Mouse (Mus musculus): ENCODE data around the gene Park7. TPM values are rescaled to one million over a fixed set of nuclear protein-coding genes. Genes with fewer than 3 reads are reported as not detected.

Park7 gene
- polyA plus RNA-seq (2015; fragmentation: Nextera tagmentation; extraction: Ambion mirVana) = 349 and 381 TPM in 2 replicates

GRCm38 (mm10) chr4:150914290-150914733 is at the start of gene Park7, which contains the start of gene Tnfrsf9:
Park7 (minus strand) TSS chr4:150914437.
Tnfrsf9 (plus strand) TSS chr4:150914562.
- under 1% methylated on average over 48 of the region's 48 CpGs for WGBS
- H3K4me1 ChIP-seq = peaks cover 18% of the 10 kb centered on the region
- no peaks in the 10 kb centered on the region for H3K36me3 ChIP-seq
- H3K4me3 ChIP-seq = peak within 1 kb of the TSS; percentile 64
- ATAC-seq (ENCODE audit: insufficient number of reproducible peaks, low FRiP score, low TSS enrichment, low read depth) = peak; percentile 91
- H3K27me3 ChIP-seq = no peaks in the 10 kb centered on the region
- H3K9me3 ChIP-seq = no peaks in the 10 kb centered on the region
- H3K4me2 ChIP-seq = peak within 1 kb of the TSS; percentile 58
- peak within 1 kb of the TSS; percentile 87 for H3K9ac ChIP-seq
- peak within 1 kb of the TSS; percentile 92 for H3K27ac ChIP-seq

GRCm38 (mm10) chr4:150963711-150964110 is 49.5 kb upstream of the Park7 start:
- Histone ChIP-seq H3K4me3 (no peak overlapping the region), H3K36me3 (no peaks in the 10 kb centered on the region), H3K9ac (no peak overlapping the region), H3K27me3 (no peaks in the 10 kb centered on the region), H3K9me3 (no peaks in the 10 kb centered on the region), H3K4me1 (peaks cover 4% of the 10 kb centered on the region; the same call in 1 of the 2 replicates), H3K27ac (no peak overlapping the region), H3K4me2 (no peak overlapping the region)
- no peak for ATAC-seq (ENCODE audit: insufficient number of reproducible peaks, low FRiP score, low TSS enrichment, low read depth)
- WGBS = 71% methylated on average over 2 of the region's 2 CpGs

DNA sequence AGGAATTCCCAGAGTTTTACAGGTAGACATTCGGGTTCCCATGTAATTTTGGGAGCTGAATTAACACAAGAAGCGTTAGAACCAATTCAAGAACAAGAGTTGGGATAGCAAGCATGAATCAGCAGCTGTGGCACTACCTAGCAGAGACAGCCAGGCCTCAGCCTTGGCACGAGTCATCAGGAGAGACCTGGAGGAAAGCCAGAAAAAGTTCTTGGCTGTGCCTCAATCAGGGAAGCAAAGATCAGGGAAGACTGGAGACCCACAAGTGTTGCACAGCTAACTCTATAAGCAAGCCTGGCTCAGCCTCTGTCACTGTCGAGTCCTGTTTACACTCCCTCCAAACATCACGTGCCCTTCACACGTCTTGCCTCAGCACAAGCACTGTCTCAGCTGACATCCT is 48.0 kb upstream of the Park7 start:
- no peaks in the 10 kb centered on the region for H3K36me3 ChIP-seq
- no peaks in the 10 kb centered on the region for H3K9me3 ChIP-seq
- no peak overlapping the region for H3K4me3 ChIP-seq
- no peaks in the 10 kb centered on the region for H3K27me3 ChIP-seq
- 51% methylated on average over 6 of the region's 6 CpGs for WGBS
- H3K27ac ChIP-seq = no peak overlapping the region
- H3K9ac ChIP-seq = no peak overlapping the region
- no peak for ATAC-seq (ENCODE audit: insufficient number of reproducible peaks, low FRiP score, low TSS enrichment, low read depth)
- H3K4me2 ChIP-seq = no peak overlapping the region
- peaks cover 4% of the 10 kb centered on the region; the same call in 1 of the 2 replicates for H3K4me1 ChIP-seq

GRCm38 (mm10) chr4:150958536-150958935 is 44.3 kb upstream of the Park7 start:
- 87% methylated on average over 7 of the region's 7 CpGs for WGBS
- ATAC-seq (ENCODE audit: insufficient number of reproducible peaks, low FRiP score, low TSS enrichment, low read depth) = no peak
- Histone ChIP-seq H3K27ac (no peak overlapping the region), H3K36me3 (no peaks in the 10 kb centered on the region), H3K4me1 (no peaks in the 10 kb centered on the region), H3K27me3 (no peaks in the 10 kb centered on the region), H3K9ac (no peak overlapping the region), H3K9me3 (no peaks in the 10 kb centered on the region), H3K4me2 (no peak overlapping the region), H3K4me3 (no peak overlapping the region)

DNA sequence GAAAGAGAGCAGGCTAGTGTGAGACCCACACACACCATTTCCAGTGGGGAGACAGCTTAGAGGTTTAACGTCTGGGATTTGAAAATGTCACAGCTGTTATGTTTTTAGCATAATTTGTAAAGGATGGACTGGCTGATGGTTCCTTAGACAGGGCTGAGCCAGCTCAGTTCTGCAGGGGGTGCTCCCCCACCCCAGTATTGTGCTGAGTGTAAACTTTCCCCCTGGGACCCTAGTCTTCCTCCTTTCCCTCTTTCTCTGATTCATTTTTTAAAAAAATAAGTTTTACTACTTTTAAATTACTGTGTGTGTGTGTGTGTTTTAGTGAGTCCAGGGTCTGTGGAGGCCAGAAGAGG is 42.8 kb upstream of the Park7 start:
- no peaks in the 10 kb centered on the region for H3K36me3 ChIP-seq
- 48% methylated on average over 1 of the region's 1 CpGs for WGBS

DNA sequence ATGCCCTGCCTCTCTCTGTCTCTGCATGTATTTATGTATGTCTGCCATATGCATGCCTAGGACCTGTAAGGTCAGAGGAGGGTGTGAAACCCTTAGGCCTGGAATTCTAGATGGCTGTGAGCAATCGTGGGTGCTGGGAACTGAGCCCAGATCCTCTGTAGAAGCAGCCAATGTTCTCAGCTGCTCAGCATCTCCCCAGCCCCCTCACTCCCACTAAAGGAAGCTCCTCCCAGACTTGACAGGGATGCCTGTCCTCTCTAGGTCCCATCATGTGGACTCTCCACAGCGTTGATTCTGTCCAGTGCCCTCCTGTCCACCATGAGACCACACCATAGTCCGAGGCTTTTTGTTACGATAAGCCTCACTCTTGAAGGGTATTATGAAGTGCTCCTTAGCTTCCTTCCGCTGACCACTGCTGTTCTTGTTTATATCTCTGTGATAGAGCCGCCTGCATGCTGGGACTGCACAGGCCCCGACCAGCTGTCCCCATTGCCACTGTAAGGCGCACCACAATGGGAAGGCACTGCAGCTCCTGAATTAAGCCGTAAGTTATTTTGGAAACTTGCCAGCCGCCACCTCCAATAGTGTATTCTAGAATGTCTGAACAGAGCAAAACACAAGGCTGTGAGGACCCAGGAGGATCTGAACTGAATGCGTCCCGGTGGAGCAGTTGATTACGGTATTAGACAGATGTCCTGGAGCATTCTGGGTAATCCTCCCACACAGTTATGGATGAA is 42.3 kb upstream of the Park7 start:
- WGBS = 64% methylated on average over 13 of the region's 13 CpGs
- Histone ChIP-seq H3K4me3 (no peak overlapping the region), H3K27me3 (no peaks in the 10 kb centered on the region), H3K9me3 (no peaks in the 10 kb centered on the region), H3K9ac (no peak overlapping the region), H3K36me3 (no peaks in the 10 kb centered on the region), H3K27ac (no peak overlapping the region), H3K4me2 (no peak overlapping the region), H3K4me1 (no peaks in the 10 kb centered on the region)
- peak; percentile 60; the same call in 1 of the 2 replicates for ATAC-seq (ENCODE audit: insufficient number of reproducible peaks, low FRiP score, low TSS enrichment, low read depth)

More for the DNA sequence above, 42.8 kb upstream of the Park7 start:
- H3K4me2 ChIP-seq = no peak overlapping the region
- no peak overlapping the region for H3K27ac ChIP-seq
- no peak overlapping the region for H3K4me3 ChIP-seq
- no peaks in the 10 kb centered on the region for H3K9me3 ChIP-seq
- H3K27me3 ChIP-seq = no peaks in the 10 kb centered on the region
- H3K4me1 ChIP-seq = no peaks in the 10 kb centered on the region
- no peak for ATAC-seq (ENCODE audit: insufficient number of reproducible peaks, low FRiP score, low TSS enrichment, low read depth)
- no peak overlapping the region for H3K9ac ChIP-seq

DNA sequence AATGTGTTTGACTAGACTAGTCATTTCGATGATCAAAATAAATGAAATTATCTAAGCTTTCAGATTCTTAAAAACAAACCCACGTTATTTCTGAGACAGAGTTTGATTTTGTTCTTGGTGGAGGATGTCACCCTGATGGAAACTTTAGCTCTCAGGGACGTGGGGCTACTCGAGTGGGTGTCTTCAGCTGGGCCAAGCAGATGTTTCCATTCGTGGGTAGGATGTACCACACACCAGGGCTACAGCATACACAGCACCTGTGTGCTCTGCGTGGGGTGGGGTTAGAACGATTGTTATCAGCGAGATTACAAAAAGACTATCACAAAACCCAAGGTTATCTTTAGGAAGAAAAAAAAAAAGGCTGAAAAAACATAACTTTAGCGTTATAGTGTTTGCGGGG is 36.7 kb upstream of the Park7 start:
- no peak overlapping the region for H3K4me2 ChIP-seq
- no peak for ATAC-seq (ENCODE audit: insufficient number of reproducible peaks, low FRiP score, low TSS enrichment, low read depth)
- no peak overlapping the region for H3K9ac ChIP-seq
- H3K36me3 ChIP-seq = no peaks in the 10 kb centered on the region
- H3K9me3 ChIP-seq = no peaks in the 10 kb centered on the region
- H3K4me1 ChIP-seq = no peaks in the 10 kb centered on the region
- H3K27ac ChIP-seq = no peak overlapping the region
- no peak overlapping the region for H3K4me3 ChIP-seq
- no peaks in the 10 kb centered on the region for H3K27me3 ChIP-seq
- WGBS = 82% methylated on average over 10 of the region's 10 CpGs

DNA sequence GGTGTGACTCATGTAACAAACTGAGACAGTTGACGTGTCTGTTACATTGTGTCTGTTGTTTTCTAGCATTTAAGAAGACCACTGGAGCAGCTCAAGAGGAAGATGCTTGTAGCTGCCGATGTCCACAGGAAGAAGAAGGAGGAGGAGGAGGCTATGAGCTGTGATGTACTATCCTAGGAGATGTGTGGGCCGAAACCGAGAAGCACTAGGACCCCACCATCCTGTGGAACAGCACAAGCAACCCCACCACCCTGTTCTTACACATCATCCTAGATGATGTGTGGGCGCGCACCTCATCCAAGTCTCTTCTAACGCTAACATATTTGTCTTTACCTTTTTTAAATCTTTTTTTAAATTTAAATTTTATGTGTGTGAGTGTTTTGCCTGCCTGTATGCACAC is 30.5 kb upstream of the Park7 start:
- 87% methylated on average over 7 of the region's 7 CpGs for WGBS
- H3K9ac ChIP-seq = no peak overlapping the region
- H3K36me3 ChIP-seq = no peaks in the 10 kb centered on the region
- ATAC-seq (ENCODE audit: insufficient number of reproducible peaks, low FRiP score, low TSS enrichment, low read depth) = no peak
- no peaks in the 10 kb centered on the region for H3K4me1 ChIP-seq
- H3K4me3 ChIP-seq = no peak overlapping the region
- H3K4me2 ChIP-seq = no peak overlapping the region
- H3K27ac ChIP-seq = no peak overlapping the region
- no peaks in the 10 kb centered on the region for H3K9me3 ChIP-seq
- H3K27me3 ChIP-seq = no peaks in the 10 kb centered on the region

GRCm38 (mm10) chr4:150939991-150940651 is 25.9 kb upstream of the Park7 start:
- Histone ChIP-seq H3K27ac (no peak overlapping the region), H3K27me3 (no peaks in the 10 kb centered on the region), H3K36me3 (no peaks in the 10 kb centered on the region), H3K4me2 (no peak overlapping the region), H3K4me1 (no peaks in the 10 kb centered on the region), H3K4me3 (no peak overlapping the region), H3K9me3 (no peaks in the 10 kb centered on the region), H3K9ac (no peak overlapping the region)
- WGBS = 59% methylated on average over 13 of the region's 13 CpGs
- no peak for ATAC-seq (ENCODE audit: insufficient number of reproducible peaks, low FRiP score, low TSS enrichment, low read depth)

- ATAC-seq (ENCODE audit: insufficient number of reproducible peaks, low FRiP score, low TSS enrichment, low read depth) = no peak
- H3K4me1 ChIP-seq = no peaks in the 10 kb centered on the region
- H3K4me3 ChIP-seq = no peak overlapping the region
- 52% methylated on average over 14 of the region's 14 CpGs for WGBS
- H3K36me3 ChIP-seq = no peaks in the 10 kb centered on the region
- H3K27me3 ChIP-seq = no peaks in the 10 kb centered on the region
- H3K9ac ChIP-seq = no peak overlapping the region
- no peaks in the 10 kb centered on the region for H3K9me3 ChIP-seq
- H3K27ac ChIP-seq = no peak overlapping the region
- 0 out of 2 replicates have a peak overlapping the region, but pooled peaks have one; percentile 20 for H3K4me2 ChIP-seq
Measured at GRCm38 (mm10) chr4:150938063-150938452, 23.8 kb upstream of the Park7 start.

- no peak overlapping the region for H3K9ac ChIP-seq
- no peaks in the 10 kb centered on the region for H3K27me3 ChIP-seq
- H3K36me3 ChIP-seq = no peaks in the 10 kb centered on the region
- H3K4me1 ChIP-seq = no peaks in the 10 kb centered on the region
- 0 out of 2 replicates have a peak overlapping the region, but pooled peaks have one; percentile 20 for H3K4me2 ChIP-seq
- H3K27ac ChIP-seq = no peak overlapping the region
- ATAC-seq (ENCODE audit: insufficient number of reproducible peaks, low FRiP score, low TSS enrichment, low read depth) = no peak
- no peaks in the 10 kb centered on the region for H3K9me3 ChIP-seq
- no peak overlapping the region for H3K4me3 ChIP-seq
- 71% methylated on average over 16 of the region's 16 CpGs for WGBS
Measured at GRCm38 (mm10) chr4:150937293-150938062, 23.2 kb upstream of the Park7 start.

DNA sequence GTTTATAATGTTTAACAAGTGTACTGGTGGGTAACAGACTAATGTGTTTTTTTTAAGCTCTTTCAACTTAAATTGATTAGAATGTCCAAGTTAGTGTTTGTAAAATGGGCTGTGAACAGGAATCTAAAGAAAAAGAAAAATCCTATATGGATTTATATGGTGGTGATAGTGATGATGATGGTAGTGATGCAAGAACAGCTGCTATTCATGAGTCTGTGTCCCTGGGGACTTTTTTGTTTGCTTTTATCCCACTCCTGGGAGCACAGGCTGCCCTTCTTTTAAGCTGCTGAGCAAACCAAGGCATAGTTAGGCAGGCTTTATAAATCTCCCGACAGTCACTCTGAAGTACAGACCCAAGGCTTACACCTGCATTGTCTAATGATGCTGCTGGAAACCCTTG is 19.3 kb upstream of the Park7 start:
- no peaks in the 10 kb centered on the region for H3K36me3 ChIP-seq
- no peak overlapping the region for H3K4me2 ChIP-seq
- H3K27ac ChIP-seq = no peak overlapping the region
- no peaks in the 10 kb centered on the region for H3K9me3 ChIP-seq
- no peak overlapping the region for H3K9ac ChIP-seq
- no peak for ATAC-seq (ENCODE audit: insufficient number of reproducible peaks, low FRiP score, low TSS enrichment, low read depth)
- 57% methylated on average over 1 of the region's 1 CpGs for WGBS
- no peak overlapping the region for H3K4me3 ChIP-seq
- no peaks in the 10 kb centered on the region for H3K4me1 ChIP-seq
- no peaks in the 10 kb centered on the region for H3K27me3 ChIP-seq

Data from limb, embryonic 15.5 days (tissue).